Mouse (Mus musculus) spleen, adult 2 months (tissue): Measurements from ENCODE around the gene Gtpbp3. TPM values are rescaled to one million over a fixed set of nuclear protein-coding genes. Genes with fewer than 3 reads are reported as not detected.

Source experiments
- DNase-seq, 2 experiments: peaks; one replicate each; pipeline versions ENCODE4 v3.0.0 to v3.0.0-alpha.2; 2012 to 2021; ENCODE audit warnings: low spot score in 2 of 2, low read depth in 1 of 2
- H3K27ac ChIP-seq: fragments of 200-500 bp; 2 replicates; pipeline ENCODE4 v1.5.1; 2012; ENCODE audit warnings: low read length, inconsistent platforms; ENCODE audit not compliant: insufficient read depth
- H3K27me3 ChIP-seq: fragments of 200-500 bp; 2 replicates; pipeline ENCODE4 v1.6.1; 2012; ENCODE audit warnings: mild to moderate bottlenecking, moderate library complexity, low read length, inconsistent platforms; ENCODE audit not compliant: control insufficient read depth, insufficient read depth
- H3K36me3 ChIP-seq: fragments of 200-500 bp; 2 replicates; pipeline ENCODE4 v1.6.1; 2012; ENCODE audit warnings: mild to moderate bottlenecking, low read length, inconsistent platforms; ENCODE audit not compliant: control insufficient read depth, insufficient read depth
- H3K4me1 ChIP-seq: fragments of 200-500 bp; 2 replicates; pipeline ENCODE4 v1.6.1; 2011; ENCODE audit warnings: inconsistent platforms; ENCODE audit not compliant: control insufficient read depth, insufficient read depth, insufficient read length
- H3K4me3 ChIP-seq: fragments of 200-500 bp; 2 replicates; pipeline ENCODE4 v1.5.1; 2011; ENCODE audit warnings: mild to moderate bottlenecking, inconsistent platforms; ENCODE audit not compliant: insufficient read depth, insufficient read length; ENCODE audit errors: extremely low read depth
- CTCF ChIP-seq: fragments of 200-500 bp; IDR thresholded peaks from 2 replicates; pipeline ENCODE4 v1.5.1; 2011; ENCODE audit warnings: mild to moderate bottlenecking, inconsistent platforms; ENCODE audit not compliant: insufficient read depth, insufficient read length, insufficient replicate concordance; ENCODE audit errors: extremely low read depth
- POLR2A ChIP-seq: fragments of 200-500 bp; IDR thresholded peaks from 2 replicates; pipeline ENCODE4 v1.6.1; 2011; ENCODE audit warnings: low read depth, low read length, inconsistent platforms
- WGBS: fragments of 180-500 bp; shearing (Covaris S2); methylation state at CpG from one replicate; pipeline ENCODE4 v1.1.7; 2018; 5-methylcytosine and 5-hydroxymethylcytosine counted together
- polyA plus RNA-seq: library from polyadenylated mRNA; depleted of rRNA; stranded (reverse); fragments of >200 nt; gene quantifications from 2 replicates; pipeline ENCODE4 v1.2.3, GENCODE M21; 2012

Gtpbp3 gene
- polyA plus RNA-seq, 1 experiment: 26.3 TPM

DNA sequence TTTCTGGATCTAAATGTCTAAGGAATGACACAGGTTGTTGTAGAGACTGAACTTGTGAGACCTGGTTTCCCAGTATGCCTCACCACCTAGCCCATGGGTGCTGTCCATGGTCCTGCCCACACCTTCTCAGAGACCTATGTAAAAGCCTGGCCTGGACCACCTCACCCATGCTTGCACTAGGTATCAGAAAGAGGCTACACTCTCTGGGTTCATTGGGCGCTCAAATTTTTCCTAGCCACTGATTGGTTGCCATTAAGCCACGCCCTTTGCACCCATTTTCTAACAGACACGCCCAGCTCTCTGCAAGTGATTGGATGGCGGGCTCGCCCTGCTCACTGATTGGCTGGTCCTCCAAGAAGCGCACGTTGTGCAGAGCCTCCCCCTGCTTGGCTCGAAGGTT, 4.0 kb upstream of the Gtpbp3 start:
- Histone ChIP-seq H3K27me3 (no peaks in the 10 kb centered on the region), H3K36me3 (no peaks in the 10 kb centered on the region; the same call in 1 of the 2 replicates), H3K27ac (no peak overlapping the region), H3K4me1 (peaks cover 14% of the 10 kb centered on the region), H3K4me3 (no peak overlapping the region)
- TF ChIP-seq CTCF (no peak), POLR2A (no peak)
- DNase-seq: peak in 1 of 2 experiments; percentile 42
- 80% methylated on average over 8 of the region's 8 CpGs for WGBS

DNA sequence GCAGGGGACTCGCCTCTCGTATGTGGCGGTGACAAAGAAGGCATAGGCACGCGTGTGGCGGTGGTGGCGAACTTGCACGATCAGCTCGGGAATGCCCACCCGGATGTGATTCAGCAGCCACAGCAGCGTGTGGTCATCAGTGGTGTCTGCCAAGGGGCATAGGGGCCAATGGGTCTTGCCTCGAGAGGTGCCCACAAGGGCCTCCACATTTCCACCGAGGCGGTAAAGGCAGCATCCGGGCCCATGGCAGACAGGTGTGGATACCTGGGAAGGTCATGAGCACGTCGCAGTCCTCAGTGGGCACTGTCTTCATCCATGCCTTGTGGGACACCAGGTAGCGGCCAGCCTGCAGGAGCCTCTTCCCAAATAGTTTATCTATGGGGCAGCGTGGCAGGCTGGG, 3.2 kb upstream of the Gtpbp3 start:
- WGBS: 98% methylated on average over 19 of the region's 19 CpGs
- H3K27ac ChIP-seq: no peak overlapping the region
- H3K27me3 ChIP-seq: no peaks in the 10 kb centered on the region
- H3K4me1 ChIP-seq: peaks cover 20% of the 10 kb centered on the region
- TF ChIP-seq CTCF (no peak), POLR2A (no peak)
- no peaks in the 10 kb centered on the region; the same call in 1 of the 2 replicates for H3K36me3 ChIP-seq
- no peak for DNase-seq
- no peak overlapping the region for H3K4me3 ChIP-seq

DNA sequence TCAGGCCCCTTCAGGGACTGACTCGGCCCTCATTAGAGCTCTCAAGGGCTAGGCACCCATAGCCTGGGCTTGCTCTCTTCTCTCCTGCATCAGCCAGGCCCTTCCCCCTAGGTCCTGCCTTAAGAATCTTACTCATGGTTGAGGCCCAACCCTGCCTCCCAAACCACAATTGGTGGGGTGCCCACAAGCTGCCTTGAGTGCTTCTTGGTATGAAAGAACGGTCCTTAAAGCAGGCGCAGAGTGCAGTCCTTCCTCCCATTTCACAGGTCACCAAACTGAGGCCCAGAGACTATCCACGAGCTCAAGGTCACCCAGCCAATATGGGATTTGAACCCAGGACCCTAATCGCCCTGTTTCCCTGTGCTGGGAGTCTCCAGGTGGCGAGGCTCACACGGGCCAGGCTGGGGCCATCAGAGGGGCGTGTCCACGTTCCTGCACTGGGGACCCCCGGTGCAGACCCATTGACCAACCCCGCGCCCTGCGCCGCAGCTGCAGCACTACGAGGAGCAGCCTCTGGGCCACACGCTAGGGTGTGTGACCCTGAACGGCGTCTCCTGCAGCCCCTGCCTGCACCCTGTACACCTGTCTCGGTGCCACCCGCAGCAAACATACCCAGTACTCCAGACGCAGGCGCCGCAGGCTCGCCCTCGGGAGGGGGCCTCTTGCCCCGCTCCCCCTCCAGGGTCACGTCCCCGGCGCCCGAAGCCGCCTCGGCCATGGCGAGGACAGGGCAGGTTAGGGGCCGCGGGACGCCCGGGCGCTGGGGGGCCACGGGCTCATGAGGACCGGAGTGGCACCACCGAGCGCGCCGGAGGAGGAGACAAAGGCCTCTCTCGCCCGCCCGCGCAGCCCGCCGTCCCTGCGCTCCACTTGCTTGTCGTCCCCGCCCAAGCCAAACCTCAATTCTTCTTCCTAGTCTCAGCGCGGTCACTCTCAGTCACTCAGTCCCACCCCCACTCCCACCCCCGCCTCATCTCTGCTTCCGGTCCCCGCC, 2.5 kb upstream of the Gtpbp3 start, which contains the start of gene Ano8:
Gene Ano8 (minus strand): TSS at position 822 of the 994 bp plus-strand sequence.
- H3K36me3 ChIP-seq: peaks cover 2% of the 10 kb centered on the region; the same call in 1 of the 2 replicates
- peak within 1 kb of the TSS; percentile 65 for H3K4me3 ChIP-seq
- WGBS: 5% methylated on average over 57 of the region's 58 CpGs
- H3K4me1 ChIP-seq: peaks cover 20% of the 10 kb centered on the region
- TF ChIP-seq POLR2A (no peak), CTCF (no peak)
- peak; percentile 59 to 83 for DNase-seq
- H3K27me3 ChIP-seq: no peaks in the 10 kb centered on the region
- peak within 1 kb of the TSS; percentile 65 for H3K27ac ChIP-seq

DNA sequence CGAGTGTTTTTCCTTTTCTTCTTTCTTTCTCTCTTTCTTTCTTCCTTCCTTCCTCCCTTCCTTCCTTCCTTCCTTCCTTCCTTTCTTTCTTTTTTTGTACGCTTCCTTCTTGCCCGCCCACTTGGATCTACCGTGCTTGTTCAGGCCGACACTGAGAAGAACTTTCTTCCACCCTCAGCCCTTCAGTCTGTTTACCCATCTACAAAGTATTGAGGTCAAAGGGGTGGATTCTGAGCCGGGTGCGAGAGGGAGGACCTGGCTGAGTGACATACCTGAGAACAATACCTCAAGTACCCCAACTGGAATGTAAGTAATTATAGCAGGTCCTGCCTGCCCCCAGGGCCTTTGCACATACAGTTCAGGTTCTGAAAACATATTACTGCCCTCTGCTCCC, 1.8 kb upstream of the Gtpbp3 start:
- DNase-seq: no peak
- H3K27ac ChIP-seq: peak overlapping the region; percentile 59
- H3K27me3 ChIP-seq: no peaks in the 10 kb centered on the region
- WGBS: 18% methylated on average over 7 of the region's 7 CpGs
- H3K4me1 ChIP-seq: peaks cover 20% of the 10 kb centered on the region
- TF ChIP-seq POLR2A (no peak), CTCF (no peak)
- no peak overlapping the region for H3K4me3 ChIP-seq
- H3K36me3 ChIP-seq: peaks cover 2% of the 10 kb centered on the region; the same call in 1 of the 2 replicates

DNA sequence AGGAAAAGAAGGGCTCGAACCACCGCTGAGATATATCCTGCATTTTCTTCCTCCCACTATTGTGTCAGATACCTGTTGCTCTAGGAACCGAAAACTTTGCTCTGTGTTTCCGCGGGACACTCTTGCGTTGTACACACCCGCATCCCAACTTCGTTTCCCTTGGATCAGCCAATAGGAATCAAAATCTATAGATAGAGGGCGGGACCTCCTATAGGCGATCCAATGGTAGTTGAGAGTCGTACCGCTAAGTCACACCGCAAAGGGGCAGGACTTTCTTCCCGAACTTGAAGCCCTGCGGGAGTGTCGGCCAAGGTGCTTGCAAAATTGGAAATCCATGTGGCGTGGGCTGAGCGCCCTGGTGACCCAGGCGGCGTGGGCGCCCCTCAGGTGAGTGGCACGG, 551 bp downstream of the Gtpbp3 start:
- peak; percentile 82 to 93 for DNase-seq
- TF ChIP-seq CTCF (no peak), POLR2A (no peak; the same call in 1 of the 2 replicates)
- H3K4me3 ChIP-seq: peak overlapping the region; percentile 94
- H3K27ac ChIP-seq: peak overlapping the region; percentile 90
- under 1% methylated on average over 22 of the region's 22 CpGs for WGBS
- no peaks in the 10 kb centered on the region for H3K27me3 ChIP-seq
- H3K4me1 ChIP-seq: peaks cover 20% of the 10 kb centered on the region
- peaks cover 14% of the 10 kb centered on the region for H3K36me3 ChIP-seq

DNA sequence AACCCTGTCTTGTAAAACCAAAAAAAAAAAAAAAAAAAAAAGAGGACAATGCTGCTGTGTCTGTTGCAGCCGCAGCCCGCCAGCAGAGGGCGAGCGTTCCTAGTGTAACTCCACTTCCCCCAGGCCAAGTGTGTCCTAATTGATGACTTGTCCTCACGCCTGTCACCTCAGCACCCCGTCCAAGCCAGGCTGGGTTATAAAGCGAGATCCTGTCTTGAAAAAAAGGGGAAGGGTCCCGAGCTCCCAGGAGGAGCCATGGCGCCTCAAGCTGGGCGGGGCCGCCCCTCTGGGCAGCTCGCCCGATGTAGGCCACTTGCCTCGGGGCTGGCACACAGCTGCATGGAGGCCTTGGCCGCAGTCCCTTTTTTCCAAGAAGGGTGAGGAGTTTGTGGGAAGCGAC, 7.1 kb downstream of the Gtpbp3 start:
- peaks cover 14% of the 10 kb centered on the region for H3K36me3 ChIP-seq
- TF ChIP-seq POLR2A (no peak), CTCF (peak; percentile 91)
- no peak overlapping the region for H3K27ac ChIP-seq
- peak; percentile 56 to 73 for DNase-seq
- no peaks in the 10 kb centered on the region for H3K27me3 ChIP-seq
- 32% methylated on average over 16 of the region's 16 CpGs for WGBS
- no peaks in the 10 kb centered on the region for H3K4me1 ChIP-seq
- no peak overlapping the region for H3K4me3 ChIP-seq
